Mouse (Mus musculus) intestine, postnatal 0 days (tissue): ENCODE data around the gene Kalrn. TPM values are rescaled to one million over a fixed set of nuclear protein-coding genes. Genes with fewer than 3 reads are reported as not detected.

Experiments used
- ATAC-seq: fragments of 200-750 bp; cut with Nextera tagmentation; 2 replicates; pipeline ENCODE4 v1.8.0; 2017; ENCODE audit warnings: mild to moderate bottlenecking, moderate TSS enrichment, moderate library complexity
- H3K27ac ChIP-seq: fragments of 300-500 bp; sonication (generic); 2 replicates; pipeline ENCODE4 v1.5.1; 2014; ENCODE audit warnings: mild to moderate bottlenecking, low read depth, low read length, moderate library complexity
- H3K27me3 ChIP-seq: fragments of 300-500 bp; sonication (generic); replicated peaks from 2 replicates; pipeline ENCODE4 v1.6.1; 2014; ENCODE audit warnings: low read length, mixed read lengths; ENCODE audit not compliant: control insufficient read depth, insufficient read depth
- H3K36me3 ChIP-seq: fragments of 300-500 bp; sonication (generic); 2 replicates; pipeline ENCODE4 v1.6.1; 2014; ENCODE audit warnings: mild to moderate bottlenecking, moderate library complexity; ENCODE audit not compliant: control insufficient read depth, insufficient read depth
- H3K4me1 ChIP-seq: fragments of 300-500 bp; sonication (generic); replicated peaks from 2 replicates; pipeline ENCODE4 v1.6.1; 2014; ENCODE audit warnings: antibody characterized with exemption, low read length, mixed read lengths; ENCODE audit not compliant: control insufficient read depth, insufficient read depth
- H3K4me2 ChIP-seq: fragments of 300-500 bp; sonication (generic); replicated peaks from 2 replicates; pipeline ENCODE4 v1.6.1; 2014; ENCODE audit warnings: low read depth, mild to moderate bottlenecking, moderate library complexity
- H3K4me3 ChIP-seq: fragments of 300-500 bp; sonication (generic); 2 replicates; pipeline ENCODE4 v1.5.1; 2014; ENCODE audit warnings: low read depth, low read length
- H3K9ac ChIP-seq: fragments of 300-500 bp; sonication (generic); 2 replicates; pipeline ENCODE4 v1.6.1; 2014; ENCODE audit warnings: mild to moderate bottlenecking, low read depth, low read length
- H3K9me3 ChIP-seq: fragments of 300-500 bp; sonication (generic); 2 replicates; pipeline ENCODE4 v1.6.1; 2016; ENCODE audit warnings: mixed run types; ENCODE audit not compliant: control insufficient read depth
- CTCF ChIP-seq: sonication (generic); IDR thresholded peaks from 2 replicates; pipeline ENCODE4 v1.5.1; 2016; ENCODE audit warnings: low read depth, mild to moderate bottlenecking, control low read depth, antibody characterized with exemption, moderate library complexity
- WGBS: fragments of 180-500 bp; shearing (Covaris S2); extraction: QIAGEN DNeasy Blood & Tissue Kit; methylation state at CpG from one replicate; pipeline ENCODE4 v1.1.7; 2014; 5-methylcytosine and 5-hydroxymethylcytosine counted together
- polyA plus RNA-seq: library from polyadenylated mRNA; unstranded; fragments of >200 nt; fragmentation: Nextera tagmentation; extraction: Ambion mirVana; gene quantifications from 2 replicates; pipeline ENCODE4 v1.2.1, GENCODE M21; 2015

The Kalrn gene
- polyA plus RNA-seq, 1 experiment from 2014 or later, result 7.5 TPM

DNA sequence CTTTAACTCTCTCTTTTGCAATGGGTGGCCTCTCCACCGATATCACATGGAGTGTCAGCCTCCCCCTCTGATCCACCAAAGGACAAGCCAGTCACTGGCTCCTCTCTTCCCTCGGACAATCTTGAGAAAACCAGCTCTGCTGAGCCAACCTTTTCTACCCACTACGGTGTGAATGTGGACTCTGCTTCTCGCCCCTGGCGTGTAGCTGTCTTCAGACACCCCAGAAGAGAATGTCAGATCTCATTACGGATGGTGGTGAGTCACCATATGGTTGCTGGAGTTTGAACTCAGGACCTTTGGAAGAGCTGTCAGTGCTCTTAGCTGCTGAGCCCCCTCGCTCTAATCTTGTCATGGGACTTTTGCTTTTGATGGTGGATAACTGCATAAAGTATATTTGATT, 452.0 kb downstream of the Kalrn start:
- H3K4me2 ChIP-seq, result no peak overlapping the region
- no peak for TF ChIP-seq CTCF
- no peak overlapping the region for H3K27ac ChIP-seq
- peaks cover 24% of the 10 kb centered on the region for H3K27me3 ChIP-seq
- WGBS, result 62% methylated on average over 7 of the region's 7 CpGs
- ATAC-seq, result no peak
- H3K36me3 ChIP-seq, result no peaks in the 10 kb centered on the region
- no peaks in the 10 kb centered on the region for H3K4me1 ChIP-seq
- no peaks in the 10 kb centered on the region for H3K9me3 ChIP-seq
- H3K9ac ChIP-seq, result no peak overlapping the region
- H3K4me3 ChIP-seq, result no peak overlapping the region

DNA sequence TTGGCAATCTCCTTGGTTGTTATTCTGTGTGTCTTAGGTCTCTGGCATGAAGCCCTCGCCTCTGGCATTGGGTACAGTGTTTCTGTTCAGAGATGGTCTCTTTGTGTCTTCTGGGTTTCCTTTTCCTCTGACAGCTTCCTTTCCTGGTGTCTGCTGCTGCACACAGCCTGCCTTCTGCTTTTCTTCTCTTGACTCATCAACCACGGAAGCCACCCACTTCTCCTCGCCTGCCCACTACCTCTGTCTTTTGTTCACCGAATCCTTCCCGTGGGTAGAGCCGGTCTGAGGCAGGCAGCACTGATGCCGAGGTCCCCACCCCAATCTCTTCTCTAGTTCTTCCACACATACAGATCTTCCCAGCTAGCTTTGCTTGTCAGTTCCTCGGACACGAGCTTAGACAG, 452.5 kb downstream of the Kalrn start:
- no peak overlapping the region for H3K27ac ChIP-seq
- TF ChIP-seq CTCF, result no peak
- 76% methylated on average over 9 of the region's 9 CpGs for WGBS

DNA sequence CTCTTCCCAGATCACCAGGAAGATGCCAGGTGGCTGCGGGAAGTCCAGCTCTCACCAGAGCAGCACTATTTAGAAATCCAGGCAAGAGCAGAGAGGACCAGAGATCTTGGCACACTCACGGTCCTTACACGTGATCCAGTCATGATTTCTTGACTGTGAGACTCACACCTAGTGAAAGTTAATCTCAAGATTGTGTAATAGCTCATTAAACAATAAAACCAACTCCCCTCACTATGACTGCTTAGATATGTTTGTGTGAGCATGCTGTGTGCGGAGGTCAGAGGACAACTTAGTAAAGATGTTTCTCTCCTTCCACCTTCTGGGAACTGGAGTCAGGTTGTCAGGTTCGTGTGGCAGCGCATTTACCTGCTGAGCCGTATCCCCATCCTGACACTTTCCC, 453.5 kb downstream of the Kalrn start:
- no peaks in the 10 kb centered on the region for H3K4me1 ChIP-seq
- no peak for TF ChIP-seq CTCF
- no peak overlapping the region for H3K27ac ChIP-seq
- H3K9ac ChIP-seq, result no peak overlapping the region
- 48% methylated on average over 7 of the region's 7 CpGs for WGBS
- H3K4me2 ChIP-seq, result no peak overlapping the region
- peak; percentile 78 for ATAC-seq
- peaks cover 29% of the 10 kb centered on the region for H3K27me3 ChIP-seq
- H3K4me3 ChIP-seq, result no peak overlapping the region
- H3K36me3 ChIP-seq, result no peaks in the 10 kb centered on the region
- H3K9me3 ChIP-seq, result no peaks in the 10 kb centered on the region

More for the DNA sequence above, 452.5 kb downstream of the Kalrn start:
- Histone ChIP-seq H3K27me3 (peaks cover 24% of the 10 kb centered on the region), H3K36me3 (no peaks in the 10 kb centered on the region), H3K4me1 (no peaks in the 10 kb centered on the region), H3K4me3 (no peak overlapping the region), H3K9me3 (no peaks in the 10 kb centered on the region), H3K4me2 (no peak overlapping the region), H3K9ac (no peak overlapping the region)
- ATAC-seq, result no peak

DNA sequence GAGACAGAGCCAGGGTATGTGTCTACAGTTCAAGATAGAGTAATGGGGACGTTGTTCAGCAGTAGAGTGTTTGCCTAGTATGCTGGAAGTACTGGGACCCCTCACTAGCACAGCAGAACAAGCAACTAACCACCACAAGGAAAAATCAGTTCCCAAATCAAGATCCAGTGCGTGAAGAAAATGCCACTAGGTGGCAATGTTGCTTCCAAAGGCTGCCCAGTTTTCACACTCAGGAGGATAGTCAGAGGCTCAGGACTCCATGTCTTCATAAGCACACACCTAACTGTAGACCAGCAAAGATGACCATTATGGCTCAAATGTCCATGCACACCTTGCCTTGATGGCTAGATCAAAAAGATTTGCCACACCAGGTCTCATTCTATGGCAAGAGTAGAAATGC, 454.0 kb downstream of the Kalrn start:
- no peaks in the 10 kb centered on the region for H3K9me3 ChIP-seq
- peaks cover 29% of the 10 kb centered on the region for H3K27me3 ChIP-seq
- peak; percentile 81 for TF ChIP-seq CTCF
- no peaks in the 10 kb centered on the region for H3K36me3 ChIP-seq
- peak; percentile 50; the same call in 1 of the 2 replicates for ATAC-seq
- H3K4me1 ChIP-seq, result no peaks in the 10 kb centered on the region
- H3K4me3 ChIP-seq, result no peak overlapping the region
- no peak overlapping the region for H3K9ac ChIP-seq
- H3K4me2 ChIP-seq, result no peak overlapping the region
- 29% methylated on average over 2 of the region's 2 CpGs for WGBS
- no peak overlapping the region for H3K27ac ChIP-seq

DNA sequence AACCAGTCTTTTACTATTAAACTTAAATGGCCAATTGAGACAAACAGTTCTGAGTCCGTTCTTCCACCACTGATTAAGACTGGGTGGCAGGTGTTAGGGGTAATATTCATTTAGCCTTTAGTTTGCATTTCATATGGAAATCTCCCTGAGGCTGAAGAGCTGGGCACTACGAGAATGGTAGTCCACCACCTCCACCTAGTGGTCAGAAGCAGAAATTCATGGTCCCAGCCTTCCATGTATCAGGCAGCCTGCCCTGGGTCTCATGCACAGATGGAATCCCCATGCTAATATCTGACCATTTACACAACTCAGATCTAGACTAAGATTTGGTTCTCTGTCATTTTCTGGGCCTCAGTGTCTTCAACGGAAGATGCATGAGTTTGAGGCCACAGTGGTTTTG, 458.7 kb downstream of the Kalrn start:
- no peak overlapping the region for H3K9ac ChIP-seq
- H3K27me3 ChIP-seq, result peaks cover 9% of the 10 kb centered on the region; the same call in 1 of the 2 replicates
- TF ChIP-seq CTCF, result peak; percentile 93
- 5% methylated on average over 3 of the region's 3 CpGs for WGBS
- ATAC-seq, result no peak
- no peak overlapping the region for H3K4me3 ChIP-seq
- H3K4me2 ChIP-seq, result no peak overlapping the region
- H3K4me1 ChIP-seq, result no peaks in the 10 kb centered on the region
- no peaks in the 10 kb centered on the region for H3K9me3 ChIP-seq
- no peaks in the 10 kb centered on the region for H3K36me3 ChIP-seq
- H3K27ac ChIP-seq, result no peak overlapping the region

DNA sequence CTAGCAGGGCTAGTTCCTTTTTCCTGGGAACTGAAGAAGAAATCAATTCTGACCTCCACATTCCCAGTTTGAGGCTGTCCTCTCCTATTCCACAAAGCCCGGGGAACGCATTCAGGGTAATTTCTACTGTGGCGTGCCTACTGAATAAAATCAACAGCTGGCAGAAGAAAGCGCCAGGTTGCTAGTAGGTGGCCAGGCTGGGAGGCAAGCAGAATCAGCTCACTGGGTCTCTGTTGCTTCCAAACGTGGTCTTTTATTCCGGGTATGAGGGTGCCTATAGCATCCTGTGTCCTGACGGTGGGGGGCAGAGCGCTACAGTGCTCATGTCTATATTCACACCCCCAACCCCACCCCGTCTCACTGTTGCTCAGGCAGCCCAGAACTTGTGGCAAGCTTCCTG, 460.2 kb downstream of the Kalrn start:
- H3K9me3 ChIP-seq, result no peaks in the 10 kb centered on the region
- TF ChIP-seq CTCF, result no peak
- 92% methylated on average over 9 of the region's 9 CpGs for WGBS
- no peaks in the 10 kb centered on the region for H3K36me3 ChIP-seq
- no peak overlapping the region for H3K4me3 ChIP-seq
- H3K27ac ChIP-seq, result no peak overlapping the region
- H3K4me2 ChIP-seq, result no peak overlapping the region
- ATAC-seq, result no peak
- no peaks in the 10 kb centered on the region for H3K4me1 ChIP-seq
- 0 out of 2 replicates have a peak, but pooled peaks cover 4% of the 10 kb centered on the region for H3K27me3 ChIP-seq
- H3K9ac ChIP-seq, result no peak overlapping the region

DNA sequence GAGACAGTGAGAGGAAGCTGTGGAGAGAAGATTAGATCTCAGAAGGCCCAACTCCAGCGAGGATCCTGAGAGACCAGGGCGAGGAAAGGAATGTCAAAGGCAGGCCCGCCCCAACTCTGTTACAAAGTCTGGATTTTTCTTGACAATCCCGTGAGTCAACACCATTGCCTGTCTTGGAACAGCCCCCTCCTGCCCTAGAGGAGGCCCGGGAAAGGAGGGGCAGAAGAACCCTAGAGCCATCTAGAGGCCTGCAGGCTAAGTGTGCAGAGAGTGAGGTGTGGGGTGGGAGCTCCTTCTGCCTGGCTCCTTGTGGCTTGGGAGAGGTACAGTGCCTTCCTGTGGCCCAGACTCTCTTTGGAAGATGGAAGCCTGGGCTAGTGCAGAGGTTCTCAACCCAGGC, 460.8 kb downstream of the Kalrn start:
- Histone ChIP-seq H3K9me3 (no peaks in the 10 kb centered on the region), H3K36me3 (no peaks in the 10 kb centered on the region), H3K27ac (no peak overlapping the region), H3K27me3 (0 out of 2 replicates have a peak, but pooled peaks cover 4% of the 10 kb centered on the region), H3K4me1 (no peaks in the 10 kb centered on the region), H3K9ac (no peak overlapping the region), H3K4me3 (no peak overlapping the region), H3K4me2 (no peak overlapping the region)
- peak; percentile 42 for ATAC-seq
- TF ChIP-seq CTCF, result peak; percentile 78
- 28% methylated on average over 5 of the region's 5 CpGs for WGBS
